Mouse (Mus musculus): ENCODE measurements around the gene Ifna7. TPM values are rescaled to one million over a fixed set of nuclear protein-coding genes. Genes with fewer than 3 reads are reported as not detected.

Ifna7 gene
- not detected in 2 replicates for polyA plus RNA-seq (2012; ENCODE audit: low replicate concordance)

GRCm38 (mm10) chr4:88815928-88816327, at the start of gene Ifna7:
Gene Ifna7 (plus strand): TSS chr4:88816228.

GRCm38 (mm10) chr4:88773534-88773933, 42.5 kb upstream of the Ifna7 start, which contains the start of gene Gm13290:
Gene Gm13290 (plus strand): TSS chr4:88773834.

GRCm38 (mm10) chr4:88776622-88777021, 39.4 kb upstream of the Ifna7 start, which contains the start of gene Gm13289:
Gene Gm13289 (plus strand): TSS chr4:88776922.

DNA sequence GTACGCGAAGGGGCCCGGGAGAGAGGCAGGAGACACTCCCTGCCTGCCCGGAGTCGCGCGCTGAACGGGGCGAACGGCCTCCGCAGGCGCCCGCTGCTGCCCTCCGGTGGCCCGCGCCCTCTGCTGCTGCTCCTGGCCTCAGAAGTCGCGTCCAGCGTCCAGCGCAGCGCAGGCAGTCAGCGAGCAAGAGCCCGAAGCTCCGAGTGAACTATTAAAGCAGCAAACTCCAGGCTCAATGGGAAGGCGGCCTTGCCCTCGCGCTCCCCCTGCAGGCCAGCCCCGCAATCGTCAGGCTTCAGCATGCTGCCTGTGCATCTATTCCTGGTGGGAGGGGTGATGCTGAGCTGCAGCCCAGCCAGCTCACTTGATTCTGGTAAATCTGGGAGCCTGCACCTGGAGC, 36.5 kb upstream of the Ifna7 start, which contains the start of gene Gm13272:
Gm13272 (plus strand) TSS at position 301 of the 400 bp plus-strand sequence.

DNA sequence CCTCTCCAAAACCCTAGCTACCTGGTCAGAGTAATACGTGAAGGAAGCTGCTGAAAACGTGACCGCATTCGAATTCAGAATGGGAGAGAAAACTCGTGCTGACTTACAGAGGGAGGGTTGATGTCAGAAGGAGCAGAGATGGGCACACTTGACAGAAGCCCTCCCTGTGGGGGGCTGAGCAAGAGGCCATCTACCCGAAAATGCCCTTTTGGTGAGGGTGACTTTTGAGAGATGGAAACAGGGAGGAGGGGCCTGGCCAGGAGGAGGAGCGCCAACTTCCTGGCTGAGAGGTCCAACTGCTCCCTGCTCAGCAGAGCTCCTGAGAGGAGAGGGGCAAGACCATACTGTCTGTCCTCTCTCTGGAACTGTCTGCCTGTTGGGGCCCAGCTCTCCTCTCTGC, 34.2 kb upstream of the Ifna7 start, which contains the start of gene Ifnz:
Ifnz (plus strand) TSS at position 301 of the 400 bp plus-strand sequence.

GRCm38 (mm10) chr4:88785409-88785808, 30.6 kb upstream of the Ifna7 start, which contains the start of gene Gm13276:
Gene Gm13276 (plus strand): TSS chr4:88785709.

GRCm38 (mm10) chr4:88788402-88788801, 27.6 kb upstream of the Ifna7 start, which contains the start of gene Gm13277:
Gene Gm13277 (plus strand): TSS chr4:88788632.

DNA sequence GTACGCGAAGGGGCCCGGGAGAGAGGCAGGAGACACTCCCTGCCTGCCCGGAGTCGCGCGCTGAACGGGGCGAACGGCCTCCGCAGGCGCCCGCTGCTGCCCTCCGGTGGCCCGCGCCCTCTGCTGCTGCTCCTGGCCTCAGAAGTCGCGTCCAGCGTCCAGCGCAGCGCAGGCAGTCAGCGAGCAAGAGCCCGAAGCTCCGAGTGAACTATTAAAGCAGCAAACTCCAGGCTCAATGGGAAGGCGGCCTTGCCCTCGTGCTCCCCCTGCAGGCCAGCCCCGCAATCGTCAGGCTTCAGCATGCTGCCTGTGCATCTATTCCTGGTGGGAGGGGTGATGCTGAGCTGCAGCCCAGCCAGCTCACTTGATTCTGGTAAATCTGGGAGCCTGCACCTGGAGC, 24.8 kb upstream of the Ifna7 start, which contains the start of gene Gm13278:
Gm13278 (plus strand) TSS at position 301 of the 400 bp plus-strand sequence.

GRCm38 (mm10) chr4:88793936-88794675, 21.9 kb upstream of the Ifna7 start, which contains the start of gene Gm13275:
Gene Gm13275 (plus strand): TSS chr4:88794487.

GRCm38 (mm10) chr4:88797097-88797496, 18.9 kb upstream of the Ifna7 start, which contains the start of gene Gm13279:
Gene Gm13279 (plus strand): TSS chr4:88797397.

GRCm38 (mm10) chr4:88799365-88799764, 16.7 kb upstream of the Ifna7 start, which contains the start of gene Gm13285:
Gene Gm13285 (plus strand): TSS chr4:88799665.

DNA sequence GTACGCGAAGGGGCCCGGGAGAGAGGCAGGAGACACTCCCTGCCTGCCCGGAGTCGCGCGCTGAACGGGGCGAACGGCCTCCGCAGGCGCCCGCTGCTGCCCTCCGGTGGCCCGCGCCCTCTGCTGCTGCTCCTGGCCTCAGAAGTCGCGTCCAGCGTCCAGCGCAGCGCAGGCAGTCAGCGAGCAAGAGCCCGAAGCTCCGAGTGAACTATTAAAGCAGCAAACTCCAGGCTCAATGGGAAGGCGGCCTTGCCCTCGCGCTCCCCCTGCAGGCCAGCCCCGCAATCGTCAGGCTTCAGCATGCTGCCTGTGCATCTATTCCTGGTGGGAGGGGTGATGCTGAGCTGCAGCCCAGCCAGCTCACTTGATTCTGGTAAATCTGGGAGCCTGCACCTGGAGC, 13.1 kb upstream of the Ifna7 start, which contains the start of gene Gm13287:
Gm13287 (plus strand) TSS at position 301 of the 400 bp plus-strand sequence.

DNA sequence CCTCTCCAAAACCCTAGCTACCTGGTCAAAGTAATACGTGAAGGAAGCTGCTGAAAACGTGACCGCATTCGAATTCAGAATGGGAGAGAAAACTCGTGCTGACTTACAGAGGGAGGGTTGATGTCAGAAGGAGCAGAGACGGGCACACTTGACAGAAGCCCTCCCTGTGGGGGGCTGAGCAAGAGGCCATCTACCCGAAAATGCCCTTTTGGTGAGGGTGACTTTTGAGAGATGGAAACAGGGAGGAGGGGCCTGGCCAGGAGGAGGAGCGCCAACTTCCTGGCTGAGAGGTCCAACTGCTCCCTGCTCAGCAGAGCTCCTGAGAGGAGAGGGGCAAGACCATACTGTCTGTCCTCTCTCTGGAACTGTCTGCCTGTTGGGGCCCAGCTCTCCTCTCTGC, 10.8 kb upstream of the Ifna7 start, which contains the start of gene Gm13288:
Gm13288 (plus strand) TSS at position 301 of the 400 bp plus-strand sequence.

DNA sequence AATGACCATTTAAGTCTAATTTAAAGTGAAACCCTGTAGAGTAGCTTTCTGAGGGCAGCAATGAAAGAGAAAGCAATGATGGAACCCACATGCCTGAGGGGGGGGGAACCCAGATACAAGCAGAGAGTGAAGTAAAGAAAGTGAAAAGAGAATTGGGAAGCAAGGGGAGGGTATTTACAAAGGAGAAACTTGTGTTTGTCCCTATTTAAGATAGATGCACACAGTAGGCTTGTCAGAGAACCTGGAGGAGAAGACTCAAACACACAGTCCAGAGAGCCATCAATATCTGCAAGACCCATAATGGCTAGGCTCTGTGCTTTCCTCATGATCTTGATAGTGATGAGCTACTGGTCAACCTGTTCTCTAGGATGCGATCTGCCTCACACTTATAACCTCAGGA, 3.6 kb downstream of the Ifna7 start, which contains the start of gene Ifna11:
Ifna11 (plus strand) TSS at position 301 of the 400 bp plus-strand sequence.

DNA sequence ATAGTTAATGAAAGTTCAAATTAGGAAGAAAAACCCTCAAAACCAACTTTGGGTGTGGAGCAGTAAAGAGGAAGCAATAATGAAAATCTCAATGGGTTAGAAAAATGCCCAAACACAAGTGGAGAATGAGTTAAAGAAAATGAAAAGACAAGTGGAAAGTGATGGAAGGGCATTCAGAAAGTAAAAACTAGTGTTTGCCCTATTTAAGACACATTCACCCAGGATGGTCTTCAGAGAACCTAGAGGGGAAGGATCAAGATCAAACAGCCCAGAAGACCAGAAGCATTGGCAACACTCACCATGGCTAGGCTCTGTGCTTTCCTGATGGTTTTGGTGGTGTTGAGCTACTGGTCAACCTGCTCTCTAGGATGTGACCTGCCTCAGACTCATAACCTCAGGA, 11.1 kb downstream of the Ifna7 start, which contains the start of gene Ifna6:
Ifna6 (plus strand) TSS at position 301 of the 400 bp plus-strand sequence.

GRCm38 (mm10) chr4:88835225-88835624, 19.2 kb downstream of the Ifna7 start, which contains the start of gene Ifna5:
Gene Ifna5 (plus strand): TSS chr4:88835525.

GRCm38 (mm10) chr4:88841438-88841911, 25.4 kb downstream of the Ifna7 start, which contains the start of gene Ifna4:
Gene Ifna4 (plus strand): TSS chr4:88841861.

DNA sequence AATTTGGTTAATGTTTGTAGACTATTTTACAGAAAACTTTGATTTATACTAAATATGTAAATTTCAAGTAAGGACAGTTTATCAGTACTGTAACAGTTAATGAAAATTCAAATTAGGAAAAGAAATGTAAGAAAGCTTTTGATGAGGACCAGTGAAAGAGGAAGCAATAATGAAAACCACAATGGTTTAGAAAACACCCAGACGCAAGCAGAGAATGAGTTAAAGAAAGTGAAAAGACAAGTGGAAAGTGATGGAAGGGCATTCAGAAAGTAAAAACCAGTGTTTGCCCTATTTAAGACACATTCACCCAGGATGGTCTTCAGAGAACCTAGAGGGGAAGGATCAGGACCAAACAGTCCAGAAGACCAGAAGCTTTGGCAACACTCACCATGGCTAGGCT, 33.7 kb downstream of the Ifna7 start, which contains the start of gene Ifna1:
Ifna1 (plus strand) TSS at position 390 of the 400 bp plus-strand sequence.

Other genes starting within 250 kb of the Ifna7 start
- gene Ifna14, start 244.4 kb upstream of the Ifna7 start, polyA plus RNA-seq (2012; ENCODE audit: low replicate concordance), result not detected in 2 replicates
- gene Ifna9, start 223.8 kb upstream of the Ifna7 start, polyA plus RNA-seq (2012; ENCODE audit: low replicate concordance), result not detected in 2 replicates
- not detected in 2 replicates for gene Ifna12, start 212.9 kb upstream of the Ifna7 start, polyA plus RNA-seq (2012; ENCODE audit: low replicate concordance)
- gene C87499, start 181.8 kb upstream of the Ifna7 start, polyA plus RNA-seq (2012; ENCODE audit: low replicate concordance), result not detected in 2 replicates
- gene Ifna13, start 171.8 kb upstream of the Ifna7 start, polyA plus RNA-seq (2012; ENCODE audit: low replicate concordance), result not detected in 2 replicates
- gene Ifna16, start 139.3 kb upstream of the Ifna7 start, polyA plus RNA-seq (2012; ENCODE audit: low replicate concordance), result not detected in 2 replicates
- not detected in 2 replicates for gene Ifna2, start 132.3 kb upstream of the Ifna7 start, polyA plus RNA-seq (2012; ENCODE audit: low replicate concordance)
- not detected in 2 replicates for gene Ifnab, start 124.9 kb upstream of the Ifna7 start, polyA plus RNA-seq (2012; ENCODE audit: low replicate concordance)
- gene Gm26566, start 94.4 kb upstream of the Ifna7 start, polyA plus RNA-seq (2012; ENCODE audit: low replicate concordance), result 0.11 and 0.58 TPM in 2 replicates
- 6.5 and 7.8 TPM in 2 replicates for gene Klhl9, start 93.8 kb upstream of the Ifna7 start, polyA plus RNA-seq (2012; ENCODE audit: low replicate concordance)
- not detected in 2 replicates for gene Gm13271, start 61.4 kb upstream of the Ifna7 start, polyA plus RNA-seq (2012; ENCODE audit: low replicate concordance)
- not detected in 2 replicates for gene Gm13283, start 56.1 kb upstream of the Ifna7 start, polyA plus RNA-seq (2012; ENCODE audit: low replicate concordance)
- not detected in 2 replicates for gene Gm13290, start 42.4 kb upstream of the Ifna7 start, polyA plus RNA-seq (2012; ENCODE audit: low replicate concordance)
- not detected in 2 replicates for gene Gm13289, start 39.3 kb upstream of the Ifna7 start, polyA plus RNA-seq (2012; ENCODE audit: low replicate concordance)
- not detected in 2 replicates for gene Gm13272, start 36.4 kb upstream of the Ifna7 start, polyA plus RNA-seq (2012; ENCODE audit: low replicate concordance)
- gene Ifnz, start 34.1 kb upstream of the Ifna7 start, polyA plus RNA-seq (2012; ENCODE audit: low replicate concordance), result not detected in 2 replicates
- gene Gm13276, start 30.5 kb upstream of the Ifna7 start, polyA plus RNA-seq (2012; ENCODE audit: low replicate concordance), result not detected in 2 replicates
- gene Gm13277, start 27.6 kb upstream of the Ifna7 start, polyA plus RNA-seq (2012; ENCODE audit: low replicate concordance), result not detected in 2 replicates
- gene Gm13278, start 24.7 kb upstream of the Ifna7 start, polyA plus RNA-seq (2012; ENCODE audit: low replicate concordance), result not detected in 2 replicates
- gene Gm13275, start 21.7 kb upstream of the Ifna7 start, polyA plus RNA-seq (2012; ENCODE audit: low replicate concordance), result not detected in 2 replicates
- gene Gm13279, start 18.8 kb upstream of the Ifna7 start, polyA plus RNA-seq (2012; ENCODE audit: low replicate concordance), result not detected in 2 replicates
- gene Gm13285, start 16.6 kb upstream of the Ifna7 start, polyA plus RNA-seq (2012; ENCODE audit: low replicate concordance), result not detected in 2 replicates
- not detected in 2 replicates for gene Gm13287, start 13.0 kb upstream of the Ifna7 start, polyA plus RNA-seq (2012; ENCODE audit: low replicate concordance)
- gene Gm13288, start 10.7 kb upstream of the Ifna7 start, polyA plus RNA-seq (2012; ENCODE audit: low replicate concordance), result not detected in 2 replicates
- gene Ifna11, start 3.7 kb downstream of the Ifna7 start, polyA plus RNA-seq (2012; ENCODE audit: low replicate concordance), result not detected in 2 replicates
- gene Ifna6, start 11.2 kb downstream of the Ifna7 start, polyA plus RNA-seq (2012; ENCODE audit: low replicate concordance), result not detected in 2 replicates
- not detected in 2 replicates for gene Ifna5, start 19.3 kb downstream of the Ifna7 start, polyA plus RNA-seq (2012; ENCODE audit: low replicate concordance)
- gene Ifna4, start 25.6 kb downstream of the Ifna7 start, polyA plus RNA-seq (2012; ENCODE audit: low replicate concordance), result not detected in 2 replicates
- not detected in 2 replicates for gene Ifna1, start 33.9 kb downstream of the Ifna7 start, polyA plus RNA-seq (2012; ENCODE audit: low replicate concordance)
- gene Ifne, start 64.0 kb downstream of the Ifna7 start, polyA plus RNA-seq (2012; ENCODE audit: low replicate concordance), result not detected in 2 replicates

Data from hematopoietic multipotent progenitor cell, adult 10-12 weeks (in vitro differentiated cells).